Mouse (Mus musculus) ES-E14 (cell line): ENCODE results near the gene Akap9.

Source experiments
- CHD2 ChIP-seq: IDR thresholded peaks from 2 replicates; pipeline ENCODE4 v1.6.1; 2014; ENCODE audit warnings: mild to moderate bottlenecking, low read depth, low read length, inconsistent platforms
- HCFC1 ChIP-seq: IDR thresholded peaks from 2 replicates; pipeline ENCODE4 v1.6.1; 2012; ENCODE audit warnings: low read length, inconsistent platforms, borderline replicate concordance; ENCODE audit not compliant: insufficient read depth
- MAFK ChIP-seq: IDR thresholded peaks from 2 replicates; pipeline ENCODE4 v1.6.1; 2014; ENCODE audit warnings: mild to moderate bottlenecking, low read depth, low read length, inconsistent platforms; ENCODE audit not compliant: insufficient read depth
- ZC3H11A ChIP-seq: IDR thresholded peaks from 2 replicates; pipeline ENCODE4 v1.6.1; 2012; ENCODE audit warnings: low read depth, mild to moderate bottlenecking, inconsistent platforms, low read length, borderline replicate concordance
- ZNF384 ChIP-seq: IDR thresholded peaks from 2 replicates; pipeline ENCODE4 v1.6.1; 2012; ENCODE audit warnings: low read depth, low read length, inconsistent platforms

DNA sequence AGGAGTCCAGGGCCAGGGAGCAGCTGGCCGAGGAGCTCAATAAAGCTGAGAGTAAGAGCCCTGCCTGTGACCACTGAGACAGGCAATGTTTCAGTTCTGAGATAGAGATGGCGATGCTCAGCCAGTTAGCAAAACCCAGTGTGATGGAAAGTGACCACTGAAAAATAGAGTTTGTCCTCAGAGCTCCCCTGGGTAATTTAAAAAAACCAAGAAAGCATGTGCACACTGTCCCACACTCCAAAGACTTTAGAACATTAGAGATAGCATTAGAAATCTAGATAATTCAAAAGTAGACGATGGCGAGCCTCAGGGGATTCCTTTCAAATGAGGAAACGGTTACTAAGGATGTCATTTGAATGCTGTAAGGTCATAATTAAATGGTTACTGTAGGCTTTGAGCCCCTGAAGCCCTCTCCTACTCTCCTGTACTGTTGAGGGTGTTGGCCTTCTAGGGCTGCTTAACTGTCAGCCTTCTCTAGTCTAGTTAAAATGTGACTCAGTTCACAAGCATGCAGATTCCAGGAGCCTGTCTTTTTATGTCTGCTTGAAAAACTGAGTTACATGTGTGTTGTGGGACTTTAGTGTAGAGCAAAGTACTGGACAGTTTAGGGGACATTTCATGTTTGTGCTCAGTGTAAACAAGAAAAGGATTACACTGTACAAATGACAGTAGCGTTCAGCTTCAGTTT is 100.8 kb downstream of the Akap9 start:
- TF ChIP-seq MAFK: no peak
- TF ChIP-seq HCFC1: no peak
- no peak for TF ChIP-seq CHD2
- no peak for TF ChIP-seq ZNF384
- TF ChIP-seq ZC3H11A: no peak
